Mouse (Mus musculus) E14TG2a.4 (cell line): ENCODE data around the gene Wfdc8.

ENCODE experiments used
- CTCF ChIP-seq: conservative IDR thresholded peaks from 2 replicates; pipeline ENCODE4 v1.5.1; 2014; ENCODE audit warnings: low read length
- POU5F1 ChIP-seq: IDR thresholded peaks from 2 replicates; pipeline ENCODE4 v1.6.1; 2014; ENCODE audit warnings: low read length, borderline replicate concordance

GRCm38 (mm10) chr2:164567460-164567859, 46.0 kb downstream of the Wfdc8 start:
- TF ChIP-seq CTCF: no peak
- TF ChIP-seq POU5F1: no peak
